Mouse (Mus musculus) monocyte, adult 2 months (primary cell): ENCODE data around the gene Gm49395.

Source experiments
- DNase-seq, 2 experiments: peaks; one replicate each; pipeline ENCODE4 v3.0.0; 2022; ENCODE audit warnings: low spot score in 2 of 2, low read depth in 1 of 2

Gene Gm49395

GRCm38 (mm10) chr13:114998100-114998499 is 103.6 kb downstream of the Gm49395 start:
- no peak for DNase-seq

- no peak for DNase-seq
Observed at GRCm38 (mm10) chr13:114992260-114993014, 109.3 kb downstream of the Gm49395 start.

GRCm38 (mm10) chr13:114987668-114988067 is 114.1 kb downstream of the Gm49395 start:
- no peak for DNase-seq

GRCm38 (mm10) chr13:114987161-114987560 is 114.6 kb downstream of the Gm49395 start:
- DNase-seq: no peak
